Mouse (Mus musculus) embryonic facial prominence, embryonic 13.5 days (tissue): ENCODE measurements around the gene Ttc39b. TPM values are rescaled to one million over a fixed set of nuclear protein-coding genes. Genes with fewer than 3 reads are reported as not detected.
A peak's percentile ranks its signal among the peaks of the same experiment; 100 is the strongest.

ENCODE experiments used
- ATAC-seq: fragments of 200-750 bp; cut with Nextera tagmentation; 2 replicates; pipeline ENCODE4 v1.8.0; 2017; ENCODE audit warnings: low read depth; ENCODE audit not compliant: insufficient number of reproducible peaks, insufficient read depth, low FRiP score, low TSS enrichment
- H3K27ac ChIP-seq: fragments of 300-500 bp; sonication (generic); 2 replicates; pipeline ENCODE4 v1.5.1; 2015; ENCODE audit warnings: moderate library complexity, mild to moderate bottlenecking, inconsistent platforms
- H3K27me3 ChIP-seq: fragments of 300-500 bp; sonication (generic); 2 replicates; pipeline ENCODE4 v1.6.1; 2015; ENCODE audit warnings: mild to moderate bottlenecking, inconsistent platforms
- H3K36me3 ChIP-seq: fragments of 300-500 bp; sonication (generic); 2 replicates; pipeline ENCODE4 v1.6.1; 2015; ENCODE audit warnings: mild to moderate bottlenecking, inconsistent platforms
- H3K4me1 ChIP-seq: fragments of 300-500 bp; sonication (generic); 2 replicates; pipeline ENCODE4 v1.6.1; 2015; ENCODE audit warnings: inconsistent platforms
- H3K4me2 ChIP-seq: fragments of 300-500 bp; sonication (generic); 2 replicates; pipeline ENCODE4 v1.6.1; 2015; ENCODE audit warnings: moderate library complexity, mild to moderate bottlenecking, inconsistent platforms
- H3K4me3 ChIP-seq: fragments of 300-500 bp; sonication (generic); 2 replicates; pipeline ENCODE4 v1.5.1; 2015; ENCODE audit warnings: mild to moderate bottlenecking, inconsistent platforms
- H3K9ac ChIP-seq: fragments of 300-500 bp; sonication (generic); 2 replicates; pipeline ENCODE4 v1.6.1; 2015; ENCODE audit warnings: mild to moderate bottlenecking, inconsistent platforms
- H3K9me3 ChIP-seq: fragments of 300-500 bp; sonication (generic); 2 replicates; pipeline ENCODE4 v1.6.1; 2016; ENCODE audit warnings: inconsistent platforms
- WGBS: fragments of 180-500 bp; shearing (Covaris S2); methylation state at CpG from one replicate; pipeline ENCODE4 v1.1.7; 2015; ENCODE audit warnings: mixed read lengths; 5-methylcytosine and 5-hydroxymethylcytosine counted together
- polyA plus RNA-seq: library from polyadenylated mRNA; unstranded; fragments of >200 nt; fragmentation: Nextera tagmentation; extraction: Ambion mirVana; gene quantifications from 2 replicates; pipeline ENCODE4 v1.2.1, GENCODE M21; 2015

Ttc39b gene
- polyA plus RNA-seq, 1 experiment from 2014 or later = 3.5 TPM

DNA sequence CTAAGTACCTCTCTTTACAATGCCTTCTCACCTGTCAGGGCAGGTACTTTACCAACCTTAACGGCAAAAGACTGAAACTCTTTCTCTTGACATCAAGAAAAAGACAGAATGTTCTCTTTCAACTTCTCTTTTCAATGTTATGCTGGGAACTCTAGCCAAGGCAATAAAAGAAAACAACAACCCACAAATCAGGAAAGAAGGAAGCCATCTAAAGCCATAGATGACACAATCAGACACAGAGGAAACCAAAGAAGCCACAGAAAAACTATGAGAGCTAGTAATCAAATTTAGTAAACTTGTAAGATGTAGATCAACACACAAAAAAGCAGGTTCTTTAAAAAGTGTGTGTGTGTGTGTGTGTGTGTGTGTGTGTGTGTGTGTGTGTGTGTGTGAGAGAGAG, 15.3 kb upstream of the Ttc39b start:
- Histone ChIP-seq H3K27me3 (no peaks in the 10 kb centered on the region), H3K4me3 (no peak overlapping the region), H3K4me2 (no peak overlapping the region), H3K9ac (no peak overlapping the region), H3K9me3 (no peaks in the 10 kb centered on the region), H3K4me1 (peaks cover 17% of the 10 kb centered on the region), H3K27ac (no peak overlapping the region), H3K36me3 (no peaks in the 10 kb centered on the region)
- ATAC-seq = no peak
- 69% methylated on average over 1 of the region's 1 CpGs for WGBS

DNA sequence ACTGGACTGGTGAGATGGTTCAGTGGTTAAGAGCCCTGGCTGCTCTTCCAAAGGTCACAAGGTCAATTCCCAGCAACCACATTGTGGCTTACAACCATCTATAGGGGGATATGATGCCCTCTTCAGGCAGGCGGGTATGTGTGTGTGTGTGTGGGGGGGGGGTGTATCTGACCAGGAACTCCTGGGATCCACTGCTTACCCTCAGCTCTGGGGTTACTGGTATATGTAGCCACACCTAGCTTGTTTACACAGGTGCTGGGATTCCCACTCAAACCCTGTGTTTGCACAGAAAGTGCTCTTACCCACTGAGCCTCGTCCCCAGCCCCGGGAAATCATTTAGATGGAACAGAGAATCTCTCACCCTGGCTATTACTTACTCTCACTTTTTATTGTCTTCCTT, 13.7 kb upstream of the Ttc39b start:
- Histone ChIP-seq H3K4me2 (no peak overlapping the region), H3K4me1 (peaks cover 10% of the 10 kb centered on the region), H3K27ac (no peak overlapping the region), H3K9me3 (no peaks in the 10 kb centered on the region), H3K27me3 (no peaks in the 10 kb centered on the region), H3K4me3 (no peak overlapping the region), H3K36me3 (no peaks in the 10 kb centered on the region), H3K9ac (no peak overlapping the region)
- 67% methylated on average over 3 of the region's 3 CpGs for WGBS
- no peak for ATAC-seq

- Histone ChIP-seq H3K4me1 (peaks cover 9% of the 10 kb centered on the region), H3K27ac (no peak overlapping the region), H3K9me3 (no peaks in the 10 kb centered on the region), H3K36me3 (no peaks in the 10 kb centered on the region), H3K4me3 (no peak overlapping the region), H3K27me3 (0 out of 2 replicates have a peak, but pooled peaks cover under 1% of the 10 kb centered on the region), H3K9ac (no peak overlapping the region), H3K4me2 (no peak overlapping the region)
- ATAC-seq = no peak
- WGBS = 88% methylated on average over 4 of the region's 4 CpGs
Measured at GRCm38 (mm10) chr4:83330369-83330768, 6.3 kb upstream of the Ttc39b start.

DNA sequence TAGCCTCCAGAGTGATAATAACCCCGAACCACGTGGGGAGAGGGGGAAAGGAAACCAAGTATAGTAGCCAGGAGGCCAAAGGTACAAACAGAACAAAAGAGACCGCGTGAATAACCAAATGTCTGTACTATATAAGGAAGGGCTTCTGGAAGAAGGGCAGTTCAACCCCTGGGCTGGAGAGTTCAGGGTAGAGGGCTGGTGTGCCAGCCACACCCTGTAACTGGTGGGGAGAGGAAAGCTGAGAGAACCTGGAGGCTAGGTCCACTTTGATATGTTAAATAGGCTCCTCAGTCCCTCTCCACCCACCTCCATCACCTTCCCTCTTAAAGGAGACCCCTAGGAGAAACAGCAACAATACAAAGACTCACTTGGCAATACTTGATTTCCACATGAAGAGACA, 5.6 kb upstream of the Ttc39b start:
- no peak overlapping the region for H3K9ac ChIP-seq
- H3K4me1 ChIP-seq = peaks cover 9% of the 10 kb centered on the region
- H3K4me3 ChIP-seq = no peak overlapping the region
- WGBS = 65% methylated on average over 4 of the region's 4 CpGs
- no peaks in the 10 kb centered on the region for H3K36me3 ChIP-seq
- H3K9me3 ChIP-seq = no peaks in the 10 kb centered on the region
- no peak overlapping the region for H3K27ac ChIP-seq
- no peak for ATAC-seq
- H3K27me3 ChIP-seq = peaks cover 4% of the 10 kb centered on the region; the same call in 1 of the 2 replicates
- H3K4me2 ChIP-seq = no peak overlapping the region

DNA sequence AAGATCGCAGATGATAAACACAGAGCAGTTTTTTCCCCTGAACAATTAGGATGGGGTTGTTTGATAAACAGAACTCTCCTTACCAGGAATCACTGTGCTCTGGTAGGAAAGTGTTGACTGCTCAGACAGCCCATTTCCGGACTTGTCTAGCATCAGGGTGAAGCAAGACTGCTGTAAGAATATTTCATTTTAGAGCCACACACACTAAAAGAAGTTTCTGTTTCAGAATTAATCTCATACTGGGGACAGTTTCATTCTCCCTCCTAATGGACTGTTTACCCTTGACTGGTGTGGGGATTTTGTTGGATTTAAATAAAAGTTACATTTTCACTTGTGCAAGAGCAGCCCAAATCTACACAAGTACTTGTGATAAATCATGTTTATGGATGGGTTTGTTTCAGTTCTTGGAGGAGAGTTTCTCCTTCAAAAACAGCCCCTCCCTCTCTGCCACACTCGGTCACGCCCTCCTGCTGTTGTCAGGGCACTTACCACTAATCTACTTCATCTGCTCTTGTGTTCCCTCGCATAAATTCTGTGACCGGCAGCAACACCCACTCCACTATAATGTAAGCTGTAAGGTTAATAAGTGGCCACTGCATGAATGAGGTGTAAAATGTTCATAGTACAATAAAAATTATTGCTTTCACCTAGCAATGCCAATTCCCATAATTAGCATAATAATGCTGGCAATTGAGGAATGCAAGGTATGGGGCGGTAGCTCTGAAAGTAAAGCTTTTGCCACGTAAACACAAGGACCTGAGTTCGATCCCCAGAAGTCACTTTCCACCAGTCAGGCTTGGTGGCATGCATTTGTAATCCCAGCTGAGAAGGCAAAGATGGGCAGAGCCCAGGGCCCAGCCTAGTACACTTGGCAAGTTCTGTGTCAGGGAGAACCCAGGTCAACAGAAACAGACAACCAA, 4.2 kb upstream of the Ttc39b start:
- Histone ChIP-seq H3K36me3 (no peaks in the 10 kb centered on the region), H3K9ac (no peak overlapping the region), H3K27me3 (peaks cover 7% of the 10 kb centered on the region; the same call in 1 of the 2 replicates), H3K4me3 (no peak overlapping the region), H3K4me1 (peaks cover 12% of the 10 kb centered on the region), H3K4me2 (no peak overlapping the region), H3K27ac (no peak overlapping the region), H3K9me3 (no peaks in the 10 kb centered on the region)
- 43% methylated on average over 9 of the region's 9 CpGs for WGBS
- ATAC-seq = no peak

GRCm38 (mm10) chr4:83327526-83327925, 3.5 kb upstream of the Ttc39b start:
- Histone ChIP-seq H3K27ac (no peak overlapping the region), H3K9ac (no peak overlapping the region), H3K9me3 (no peaks in the 10 kb centered on the region), H3K4me2 (no peak overlapping the region), H3K4me1 (peaks cover 12% of the 10 kb centered on the region), H3K4me3 (no peak overlapping the region), H3K27me3 (peaks cover 7% of the 10 kb centered on the region; the same call in 1 of the 2 replicates), H3K36me3 (no peaks in the 10 kb centered on the region)
- no peak for ATAC-seq
- WGBS = 54% methylated on average over 4 of the region's 4 CpGs

DNA sequence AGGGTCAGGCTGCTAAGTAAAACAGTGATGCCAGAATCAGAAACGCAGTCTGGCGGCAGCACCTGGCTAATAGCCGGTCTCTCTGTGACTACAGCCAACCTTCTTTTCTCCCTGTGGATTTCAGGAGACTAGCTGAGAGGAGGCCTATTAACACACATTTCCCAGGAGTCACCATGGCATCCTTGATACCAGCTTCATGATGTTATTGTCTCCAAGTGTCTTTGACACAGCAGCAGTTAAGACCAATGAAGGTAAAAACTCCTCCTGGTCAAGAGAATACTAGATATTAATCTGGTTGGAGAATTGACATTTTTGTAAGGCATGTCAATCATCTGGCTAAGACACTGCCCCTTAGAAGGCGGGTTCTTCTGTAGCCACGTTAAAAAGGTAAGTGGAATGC, 1.3 kb upstream of the Ttc39b start:
- Histone ChIP-seq H3K27ac (no peak overlapping the region), H3K27me3 (peaks cover 7% of the 10 kb centered on the region; the same call in 1 of the 2 replicates), H3K9ac (no peak overlapping the region), H3K4me2 (no peak overlapping the region), H3K9me3 (no peaks in the 10 kb centered on the region), H3K36me3 (no peaks in the 10 kb centered on the region), H3K4me3 (no peak overlapping the region), H3K4me1 (peaks cover 12% of the 10 kb centered on the region)
- WGBS = 57% methylated on average over 5 of the region's 5 CpGs
- ATAC-seq = no peak

DNA sequence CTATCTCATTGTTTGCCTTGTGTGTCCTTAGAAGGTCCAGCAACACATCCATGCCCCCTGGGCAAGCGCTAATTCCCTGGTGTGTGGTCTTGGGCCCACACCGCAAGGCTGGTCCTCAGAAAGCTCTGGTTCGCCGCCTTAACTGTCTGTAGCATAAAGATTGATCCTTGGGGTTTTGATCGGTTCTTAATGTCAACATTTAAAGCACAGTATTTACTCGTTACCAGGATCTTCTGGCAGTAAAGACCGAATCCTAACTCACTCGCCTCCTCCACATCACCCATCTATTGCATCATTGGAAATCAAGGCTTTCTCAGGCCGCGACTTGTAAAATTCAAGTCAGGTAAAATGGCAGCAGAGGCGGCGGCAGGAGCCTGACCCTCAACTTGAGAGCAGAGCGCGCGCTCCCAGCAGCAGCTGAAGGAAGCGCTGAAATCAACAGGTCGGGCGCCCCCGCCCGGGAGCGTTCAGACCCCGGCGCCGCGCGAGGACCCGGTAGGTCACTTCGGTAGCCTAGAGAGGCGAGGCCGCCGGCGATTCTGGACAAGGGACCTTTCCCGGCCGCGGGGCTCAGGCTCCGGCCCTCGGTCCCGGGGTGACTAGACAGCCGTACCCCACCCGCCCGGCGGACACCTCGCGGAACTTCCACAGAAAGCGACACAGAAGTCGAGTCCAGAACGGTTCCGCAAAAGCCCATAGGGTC, 703 bp downstream of the Ttc39b start:
- peak overlapping the region; percentile 62 for H3K27ac ChIP-seq
- no peaks in the 10 kb centered on the region for H3K36me3 ChIP-seq
- H3K4me2 ChIP-seq = peak overlapping the region; percentile 92
- whole genome bisulfite sequencing = 2% methylated on average over 48 of the region's 48 CpGs
- peaks cover 7% of the 10 kb centered on the region; the same call in 1 of the 2 replicates for H3K27me3 ChIP-seq
- peaks cover 8% of the 10 kb centered on the region for H3K4me1 ChIP-seq
- H3K9me3 ChIP-seq = no peaks in the 10 kb centered on the region
- peak overlapping the region; percentile 79 for H3K9ac ChIP-seq
- 0 out of 2 replicates have a peak, but pooled peaks have one; percentile 56 for ATAC-seq
- peak overlapping the region; percentile 77 for H3K4me3 ChIP-seq

DNA sequence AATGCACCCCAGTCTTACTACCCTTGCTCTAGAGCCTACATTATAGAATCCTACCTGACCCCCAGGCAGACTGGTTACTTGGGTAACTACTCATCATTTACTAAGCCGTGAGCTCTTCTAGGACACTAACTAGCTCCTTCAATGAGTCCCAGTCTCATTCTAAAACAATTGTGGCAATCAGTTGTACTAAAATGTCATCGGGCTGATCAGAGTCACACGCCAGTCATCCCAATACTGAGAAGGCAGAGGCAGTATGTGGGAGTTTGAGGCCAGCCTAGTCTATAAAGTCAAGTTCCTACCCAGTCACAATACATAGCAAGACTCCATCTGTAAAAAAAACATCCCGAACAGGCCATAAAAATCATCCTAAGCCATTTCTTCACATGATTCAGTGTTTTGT, 4.3 kb downstream of the Ttc39b start:
- H3K4me2 ChIP-seq = no peak overlapping the region
- H3K27me3 ChIP-seq = 0 out of 2 replicates have a peak, but pooled peaks cover 3% of the 10 kb centered on the region
- no peaks in the 10 kb centered on the region for H3K36me3 ChIP-seq
- ATAC-seq = no peak
- peaks cover 13% of the 10 kb centered on the region for H3K4me1 ChIP-seq
- no peaks in the 10 kb centered on the region for H3K9me3 ChIP-seq
- no peak overlapping the region for H3K27ac ChIP-seq
- WGBS = 90% methylated on average over 4 of the region's 4 CpGs
- no peak overlapping the region for H3K4me3 ChIP-seq
- no peak overlapping the region for H3K9ac ChIP-seq

- ATAC-seq = no peak
- no peaks in the 10 kb centered on the region for H3K27me3 ChIP-seq
- H3K9me3 ChIP-seq = no peaks in the 10 kb centered on the region
- no peaks in the 10 kb centered on the region for H3K36me3 ChIP-seq
- no peak overlapping the region for H3K4me2 ChIP-seq
- H3K4me1 ChIP-seq = peaks cover 12% of the 10 kb centered on the region
- H3K9ac ChIP-seq = no peak overlapping the region
- 18% methylated on average over 3 of the region's 3 CpGs for WGBS
- H3K27ac ChIP-seq = no peak overlapping the region
- no peak overlapping the region for H3K4me3 ChIP-seq
Measured at GRCm38 (mm10) chr4:83318758-83319157, 5.3 kb downstream of the Ttc39b start.

DNA sequence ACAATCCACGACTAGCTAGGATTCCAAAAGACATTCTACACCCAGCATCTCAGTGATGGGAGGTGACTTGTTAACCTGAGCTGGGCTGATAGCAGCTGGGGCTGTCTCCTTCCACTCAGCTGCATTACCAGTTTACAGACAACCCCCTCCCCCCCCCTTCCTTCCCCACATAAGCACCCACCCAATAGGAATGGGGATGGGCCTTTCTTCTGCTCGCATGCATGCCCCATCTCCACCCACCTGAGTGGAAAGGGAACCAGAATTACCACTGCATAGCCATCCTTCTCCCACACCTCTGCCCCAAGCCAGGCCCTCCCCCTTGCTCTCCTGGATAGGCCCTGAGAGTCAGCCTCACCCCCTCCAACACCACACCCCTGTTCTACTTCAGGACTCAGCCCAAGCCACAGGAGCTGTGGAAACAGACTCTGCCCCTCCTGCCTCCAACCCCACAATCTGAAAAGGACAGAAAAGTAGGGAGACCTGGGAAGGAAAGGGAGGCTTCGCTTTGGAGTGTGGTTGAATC, 6.2 kb downstream of the Ttc39b start:
- H3K27ac ChIP-seq = no peak overlapping the region
- no peak overlapping the region for H3K9ac ChIP-seq
- ATAC-seq = no peak
- no peak overlapping the region for H3K4me2 ChIP-seq
- H3K36me3 ChIP-seq = no peaks in the 10 kb centered on the region
- no peak overlapping the region for H3K4me3 ChIP-seq
- no peaks in the 10 kb centered on the region for H3K9me3 ChIP-seq
- H3K4me1 ChIP-seq = peaks cover 12% of the 10 kb centered on the region
- H3K27me3 ChIP-seq = no peaks in the 10 kb centered on the region
- WGBS = 66% methylated on average over 3 of the region's 3 CpGs
